In genomic region chr2:71534242-71535052, GRCm38 (mm10) we compare ENCODE assay signal across 13 mouse cellular contexts. TPM values are rescaled to one million over a fixed set of nuclear protein-coding genes. Genes with fewer than 3 reads are reported as not detected.
DNase-seq lines count a peak whose midpoint lies in the region; ATAC-seq and TF ChIP-seq lines count a peak whose summit lies in the region.
"Had no signal": no experiment of that assay in that cellular context is flagged by ENCODE, and none has a peak within 500 bp of the region (broad histone marks: within the 10 kb centered on the region; RNA-seq: fewer than 3 reads in every experiment).

No protein-coding gene starts in this region.

- ATAC-seq in forebrain, postnatal 0 days: no peak; the same call in 1 of the 2 replicates

- dilution Hi-C loops in CH12.LX (cut with MboI; ENCODE audit: extremely low pct_ligation_motif_present, extremely low pct_unique_long_range_greater_than_20kb, low sequenced_read_pairs): no loop called here

- WGBS in forebrain, postnatal 0 days: 6% methylated on average over 20 of the region's 20 CpGs

- H3K4me1 ChIP-seq in CH12.LX (ENCODE audit: control insufficient read depth in 1 of 2, insufficient read depth in 2 of 2): peaks cover 0 to 11% of the 10 kb centered on the region in 2 experiments; a peak in 2 of 4 replicates
- no peaks in the 10 kb centered on the region for H3K4me1 ChIP-seq in forebrain, postnatal 0 days (ENCODE audit: insufficient read depth)

- intact Hi-C loops in heart, postnatal 10 days (cut with DNase I): loop anchor here (5.0 kb wide), 1 partner anchor 167 kb away; the partner anchor contains the start of gene Slc25a12
- intact Hi-C loops in heart, postnatal 14 days (cut with DNase I): loop anchor here (5.0 kb wide), 1 partner anchor 82 kb away; the partner anchor contains the start of gene Metap1d

- in situ Hi-C loops in CH12.LX (cut with MboI; ENCODE audit: low pct_ligation_motif_present, low pct_unique_long_range_greater_than_20kb, low sequenced_read_pairs): loop anchor here (25.0 kb wide), 1 partner anchor 247 kb away; no protein-coding TSS in a partner anchor

- TF ChIP-seq RAD21 in CH12.LX (IDR thresholded peaks at IDR 0.05; ENCODE audit: low read depth, low read length): no peak

- no peak overlapping the region for H3K27ac ChIP-seq in CH12.LX (ENCODE audit: insufficient read depth, low read depth)
- peak overlapping the region; percentile 73 for H3K27ac ChIP-seq in forebrain, postnatal 0 days (ENCODE audit: low read depth, low read length)
- H3K27ac ChIP-seq: hindbrain, embryonic 15.5 days; lung, embryonic 15.5 days had no signal

- H3K4me2 ChIP-seq in CH12.LX (ENCODE audit: insufficient read depth, low read depth, poor library complexity, severe bottlenecking): peak overlapping the region; percentile 68; the same call in 1 of the 2 replicates
- H3K4me2 ChIP-seq in forebrain, postnatal 0 days (ENCODE audit: low read depth): peak overlapping the region; percentile 63
- H3K4me2 ChIP-seq: hindbrain, embryonic 15.5 days; lung, embryonic 15.5 days had no signal

- no peak for TF ChIP-seq CTCF in CH12.LX (conservative IDR thresholded peaks at IDR 0.05 in 1 of 2, IDR thresholded peaks at IDR 0.05 in 1 of 2; ENCODE audit: low read depth in 2 of 2, low read length in 2 of 2)
- TF ChIP-seq CTCF in forebrain, postnatal 0 days (IDR thresholded peaks at IDR 0.05; ENCODE audit: low read depth): no peak

- TF ChIP-seq EP300 in CH12.LX (IDR thresholded peaks at IDR 0.05; ENCODE audit: low read length): no peak

- no peak overlapping the region for H3K4me3 ChIP-seq in CH12.LX (replicated peaks in 1 of 3; ENCODE audit: low read depth in 2 of 3, low read length in 2 of 3, poor library complexity in 1 of 3)
- peak overlapping the region; percentile 47 for H3K4me3 ChIP-seq in forebrain, postnatal 0 days (ENCODE audit: low read depth, low read length)
- H3K4me3 ChIP-seq: hindbrain, embryonic 15.5 days; lung, embryonic 15.5 days had no signal

- no peaks in the 10 kb centered on the region for H3K36me3 ChIP-seq in CH12.LX (replicated peaks in 1 of 2; ENCODE audit: control insufficient read depth in 1 of 2, insufficient read depth in 1 of 2, low read length in 1 of 2)
- H3K36me3 ChIP-seq in forebrain, postnatal 0 days (ENCODE audit: insufficient read depth): no peaks in the 10 kb centered on the region
- H3K36me3 ChIP-seq: hindbrain, embryonic 15.5 days; lung, embryonic 15.5 days had no signal

- H3K27me3 ChIP-seq in CH12.LX (replicated peaks): no peaks in the 10 kb centered on the region
- H3K27me3 ChIP-seq in forebrain, postnatal 0 days (ENCODE audit: insufficient read depth, low read length): peaks cover 32% of the 10 kb centered on the region

- no peak overlapping the region for H3K9ac ChIP-seq in CH12.LX (ENCODE audit: insufficient read depth, low read depth)
- H3K9ac ChIP-seq in forebrain, postnatal 0 days: peak overlapping the region; percentile 71
- H3K9ac ChIP-seq: hindbrain, embryonic 15.5 days; lung, embryonic 15.5 days had no signal

- no peak for TF ChIP-seq POLR2A in CH12.LX (IDR thresholded peaks at IDR 0.05; ENCODE audit: low read depth, low read length)

- peak; percentile 9 to 11 for DNase-seq in heart, postnatal 10 days
- DNase-seq in heart, postnatal 14 days: no peak
- DNase-seq in CH12.LX (ENCODE audit: extremely low read depth): no peak
- peak; percentile 47 for DNase-seq in embryo, embryonic 11 days
- DNase-seq in forebrain, postnatal 0 days: peak; percentile 18
- DNase-seq in urinary bladder, postnatal 4 days (ENCODE audit: low spot score in 2 of 2): no peak
- no peak for DNase-seq in adrenal gland, adult 2 months
- no peak for DNase-seq in gastrocnemius, postnatal 10 days
- DNase-seq: kidney, postnatal 36 days had no signal

- H3K79me2 ChIP-seq in CH12.LX (replicated peaks; ENCODE audit: control insufficient read depth, extremely low read depth, insufficient read depth, poor library complexity, severe bottlenecking): no peaks in the 10 kb centered on the region

- H3K9me3 ChIP-seq in CH12.LX (replicated peaks; ENCODE audit: low read length): peaks cover 11% of the 10 kb centered on the region
- H3K9me3 ChIP-seq in forebrain, postnatal 0 days (ENCODE audit: low read length): no peaks in the 10 kb centered on the region
- H3K9me3 ChIP-seq: hindbrain, embryonic 15.5 days; lung, embryonic 15.5 days had no signal

TF ChIP-seq in CH12.LX, 34 proteins besides CTCF, POLR2A, EP300 and RAD21:
- TF ChIP-seq MAX (IDR thresholded peaks at IDR 0.05; ENCODE audit: low read length) (no peak), ZNF384 (IDR thresholded peaks at IDR 0.05; ENCODE audit: low read depth, low read length) (no peak), KAT2A (IDR thresholded peaks at IDR 0.05; ENCODE audit: insufficient replicate concordance, low read length) (no peak), SIN3A (IDR thresholded peaks at IDR 0.05; ENCODE audit: low read length) (no peak), JUN (IDR thresholded peaks at IDR 0.05; ENCODE audit: insufficient read depth, low read depth, low read length) (no peak), JUND (conservative IDR thresholded peaks at IDR 0.05; ENCODE audit: low read depth, low read length) (no peak), ZMIZ1 (IDR thresholded peaks at IDR 0.05; ENCODE audit: low read depth, low read length) (no peak), TCF12 (IDR thresholded peaks at IDR 0.05; ENCODE audit: low read depth, low read length) (no peak), IRF4 (IDR thresholded peaks at IDR 0.05; ENCODE audit: low read depth, low read length) (no peak)

RNA-seq across cellular contexts. Expression of gene Dlx1, which starts 6.5 kb away (rescaled TPM):
- under 1 TPM in 1 of 2 experiments, not detected in 1; 0.48 TPM for total RNA-seq in heart, postnatal 10 days (2021)
- total RNA-seq in heart, postnatal 14 days (2021): under 1 TPM; 0.44 to 0.60 TPM
- total RNA-seq in CH12.LX (2012; rRNA removed) (0.17 and 0.21 TPM in 2 replicates), CH12.LX (2014; rRNA removed) (0.07 and 0.11 TPM in 2 replicates)
- 0.27 TPM in 1 of 2 replicates, not detected in the other for polyA plus RNA-seq in CH12.LX (2012; ENCODE audit: insufficient read length, low read depth)
- total RNA-seq in forebrain, postnatal 0 days (2014; rRNA removed): 73.5 and 80.2 TPM in 2 replicates
- polyA plus RNA-seq in forebrain, postnatal 0 days (2015; fragmentation: Nextera tagmentation; extraction: Ambion mirVana): 105 and 139 TPM in 2 replicates
- under 1 TPM; 0.14 to 0.31 TPM for total RNA-seq in adrenal gland, adult 2 months (2021)
- 0.26 and 1.2 TPM in 2 replicates for polyA plus RNA-seq in adrenal gland, adult 2 months (2012; rRNA removed)
- total RNA-seq in gastrocnemius, postnatal 10 days (2021): under 1 TPM; 0.23 to 0.54 TPM
- total RNA-seq: monocyte, adult 5-6 weeks had no signal

RNA-seq across cellular contexts. Expression of gene Dlx2, which starts 12.1 kb away (rescaled TPM):
- total RNA-seq in heart, postnatal 10 days (2021): not detected
- total RNA-seq in heart, postnatal 14 days (2021): not detected
- total RNA-seq in CH12.LX (2012; rRNA removed): not detected in 2 replicates
- total RNA-seq in CH12.LX (2014; rRNA removed): not detected in 2 replicates
- polyA plus RNA-seq in CH12.LX (2012; ENCODE audit: insufficient read length, low read depth): not detected in 2 replicates
- total RNA-seq in forebrain, postnatal 0 days (2014; rRNA removed): 19.3 and 28.1 TPM in 2 replicates
- 40.0 and 43.1 TPM in 2 replicates for polyA plus RNA-seq in forebrain, postnatal 0 days (2015; fragmentation: Nextera tagmentation; extraction: Ambion mirVana)
- total RNA-seq in adrenal gland, adult 2 months (2021): under 1 TPM; 0.26 to 0.28 TPM
- 0.54 and 0.80 TPM in 2 replicates for polyA plus RNA-seq in adrenal gland, adult 2 months (2012; rRNA removed)
- under 1 TPM in 1 of 2 experiments, not detected in 1; 0.09 TPM for total RNA-seq in gastrocnemius, postnatal 10 days (2021)
- total RNA-seq: heart, adult 8-10 months; monocyte, adult 5-6 weeks had no signal

Comparison
In these comparisons a context has a peak if more than half of its experiments do, and no peak if none do; other contexts are left out.
1. DNase-seq: peak in heart, postnatal 10 days (2 of 2), embryo, embryonic 11 days (single experiment) and forebrain, postnatal 0 days (single experiment); none in heart, postnatal 14 days (0 of 2), CH12.LX (single experiment), urinary bladder, postnatal 4 days (0 of 2), adrenal gland, adult 2 months (single experiment) and gastrocnemius, postnatal 10 days (single experiment).
2. RNA of gene Dlx1, which starts 6.5 kb away (total RNA-seq): 73.5 to 80.2 TPM in forebrain, postnatal 0 days; 0.44 to 0.60 TPM in heart, postnatal 14 days, 0.23 to 0.54 TPM in gastrocnemius, postnatal 10 days, 0.48 TPM in heart, postnatal 10 days, 0.14 to 0.31 TPM in adrenal gland, adult 2 months and 0.07 to 0.21 TPM in CH12.LX; every median in the first group is over 10 times any median in the second.
3. RNA of gene Dlx2, which starts 12.1 kb away (total RNA-seq): 19.3 to 28.1 TPM in forebrain, postnatal 0 days; 0.26 to 0.28 TPM in adrenal gland, adult 2 months, 0.09 TPM in gastrocnemius, postnatal 10 days, not detected in heart, postnatal 10 days, not detected in heart, postnatal 14 days and not detected in CH12.LX; every median in the first group is over 10 times any median in the second.